Mouse (Mus musculus) frontal cortex, postnatal 25 days (tissue): ENCODE results near the gene Pik3c2b.

ENCODE experiments used
- DNase-seq, 2 experiments: peaks; one replicate each; pipeline ENCODE4 v3.0.0; 2022; ENCODE audit warnings: low spot score in 2 of 2

Gene Pik3c2b

DNA sequence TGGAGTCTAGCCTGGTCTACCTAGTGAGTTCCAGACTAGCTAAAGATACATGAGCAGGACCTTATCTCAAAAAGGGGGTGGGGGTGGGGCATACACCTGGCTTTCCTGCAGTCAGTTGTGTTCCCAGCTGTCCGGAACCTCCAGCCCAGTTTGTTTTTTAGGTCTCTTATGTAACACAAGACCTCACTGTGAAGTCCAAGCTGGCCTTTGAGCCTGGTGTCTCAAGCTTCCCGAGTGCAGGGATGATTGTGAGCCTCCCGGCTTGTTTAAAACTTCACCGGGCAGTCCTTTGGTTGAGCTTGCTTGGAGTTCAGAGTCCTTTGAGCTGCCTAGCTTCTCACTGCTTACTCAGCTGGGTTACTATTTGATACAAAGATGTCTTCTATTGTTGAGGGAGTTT is 88.6 kb downstream of the Pik3c2b start:
- no peak for DNase-seq

DNA sequence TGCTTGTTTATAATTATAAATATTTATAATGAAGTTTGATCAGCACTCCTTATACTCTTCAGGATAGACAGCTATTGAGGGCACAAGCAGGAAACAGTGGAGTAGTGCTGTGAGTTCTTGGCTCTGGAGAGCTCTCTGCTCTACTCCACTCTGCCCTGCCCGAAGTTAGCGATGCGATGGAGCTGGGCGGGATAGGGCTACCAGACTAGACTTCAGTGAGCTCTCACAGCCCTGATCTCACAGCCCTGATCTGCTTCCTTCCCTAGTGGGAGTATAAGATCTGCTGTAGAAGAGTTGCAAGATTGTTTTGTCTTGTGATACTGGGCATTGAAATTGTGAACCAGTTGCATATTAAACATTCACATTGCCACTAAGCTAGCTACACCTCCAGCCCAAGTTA is 89.4 kb downstream of the Pik3c2b start:
- DNase-seq = no peak

DNA sequence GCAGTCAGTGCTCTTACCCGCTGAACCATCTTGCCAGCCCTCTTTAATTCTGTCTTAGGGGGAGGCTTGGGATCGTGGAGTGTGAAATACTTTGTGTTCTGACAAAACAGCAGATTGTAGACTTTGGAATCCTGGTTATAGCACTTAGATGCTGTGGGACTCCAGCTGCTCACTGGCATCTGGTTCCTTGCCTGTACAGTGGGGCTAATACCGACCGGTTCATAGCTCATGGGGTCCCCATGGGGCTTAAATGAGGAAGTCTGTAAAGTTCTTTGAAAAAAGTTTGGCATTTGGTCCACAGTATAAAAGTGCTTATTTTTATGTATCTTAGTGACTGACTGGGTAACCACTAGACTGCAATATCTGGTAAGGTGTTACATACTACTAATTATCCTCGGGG is 90.3 kb downstream of the Pik3c2b start:
- DNase-seq = no peak

DNA sequence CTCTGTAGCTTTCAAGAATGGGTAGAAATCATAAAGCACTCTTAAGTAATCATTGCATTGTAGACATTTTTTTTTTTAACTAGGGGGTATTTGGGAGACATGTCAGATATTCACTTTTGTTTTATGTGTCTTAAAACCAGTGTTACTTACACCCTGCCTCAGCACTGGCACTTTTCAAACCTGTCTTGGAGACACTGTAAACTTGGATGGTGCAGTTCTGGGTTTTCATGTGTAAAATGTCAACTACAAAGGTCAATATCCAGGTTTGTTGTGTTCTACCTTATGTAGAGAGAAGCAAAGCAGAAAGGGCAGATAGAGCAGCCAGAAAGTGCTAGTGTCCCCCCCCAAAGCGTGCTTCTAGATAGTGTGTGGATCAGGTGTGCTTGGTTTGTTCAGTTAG is 92.9 kb downstream of the Pik3c2b start:
- no peak for DNase-seq

DNA sequence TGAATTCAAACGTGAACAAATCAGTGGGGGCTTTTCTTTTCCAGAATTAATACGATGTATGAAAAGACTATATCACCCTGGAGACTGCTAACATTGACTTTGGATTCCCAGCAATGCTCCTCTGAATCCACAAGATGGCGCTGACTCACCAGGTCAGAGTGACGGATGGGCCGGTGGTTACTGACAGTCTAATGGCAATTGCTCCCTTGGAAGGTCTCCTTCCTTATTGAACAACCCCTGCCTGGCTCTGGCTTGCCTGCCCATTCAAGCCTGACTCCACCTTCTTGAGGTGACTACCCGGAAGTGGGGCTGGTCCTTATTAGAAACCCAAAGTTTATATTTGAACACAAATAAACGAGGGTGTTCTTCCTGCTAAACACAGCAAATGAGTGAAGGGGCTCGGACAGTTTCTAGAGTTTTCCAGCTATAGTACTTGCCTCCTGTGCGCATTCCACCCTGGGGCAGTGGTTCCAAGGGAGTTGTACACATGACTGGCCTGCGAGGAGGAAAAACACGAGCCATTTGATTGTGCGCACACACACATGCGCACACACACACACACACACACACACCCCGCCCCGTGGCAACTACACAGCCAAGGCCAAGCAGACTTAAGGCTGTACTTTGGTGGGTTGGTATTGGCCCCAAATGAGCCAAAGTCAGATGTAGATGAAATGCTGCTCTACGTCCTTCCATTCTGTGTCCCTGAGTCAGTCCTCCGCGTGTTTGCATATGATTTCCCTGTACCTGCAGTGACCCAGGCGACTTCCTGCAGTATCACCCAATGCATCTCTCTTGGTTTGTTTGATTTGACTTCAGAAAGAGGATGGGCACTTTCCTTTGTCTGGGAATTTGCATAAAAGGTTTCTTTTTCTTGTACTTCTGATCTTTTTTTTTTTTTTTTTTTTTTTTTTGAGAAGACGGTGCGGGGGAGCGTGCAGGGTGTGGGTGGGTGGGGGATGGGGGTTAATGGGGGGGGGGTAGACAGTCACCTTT is 100.8 kb downstream of the Pik3c2b start:
- DNase-seq = no peak

DNA sequence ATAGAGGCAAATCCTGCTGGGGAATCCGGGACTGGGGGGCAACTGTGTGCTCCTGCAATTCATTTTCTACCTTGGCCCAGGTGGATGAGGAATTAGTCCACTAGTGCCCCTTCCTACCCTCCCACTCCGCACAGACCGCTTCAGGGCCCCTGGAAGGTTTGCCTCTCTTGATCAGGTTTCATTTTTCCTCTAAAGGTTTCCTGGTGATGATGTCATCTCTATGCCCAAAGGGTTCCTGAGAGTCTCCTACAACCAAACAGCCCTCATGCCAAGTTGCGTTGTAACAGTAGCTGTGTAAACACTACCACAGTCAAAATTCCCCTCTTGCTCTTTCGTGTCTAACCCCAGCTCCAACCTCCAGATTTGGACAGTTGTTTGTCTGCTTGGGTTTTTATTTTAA is 101.9 kb downstream of the Pik3c2b start:
- DNase-seq = no peak

DNA sequence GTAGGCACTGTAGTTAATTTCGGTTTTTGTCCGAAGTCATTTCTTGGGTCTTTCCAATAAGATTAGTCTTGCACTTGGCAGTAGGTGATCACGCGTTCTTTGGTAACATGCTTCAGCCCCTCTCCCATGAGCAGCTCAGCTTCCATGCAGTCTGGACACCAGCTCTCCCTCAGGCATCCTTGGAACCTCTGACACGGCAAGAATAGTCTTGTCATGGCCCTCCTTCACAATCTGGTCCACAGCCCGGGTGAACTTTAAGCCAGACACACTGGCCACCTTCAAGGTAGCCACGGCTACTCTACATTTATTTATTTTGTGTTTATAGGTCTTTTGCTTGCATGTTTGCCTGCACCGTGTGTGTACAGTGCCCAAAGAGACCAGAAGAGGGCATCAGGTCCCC is 102.7 kb downstream of the Pik3c2b start:
- no peak for DNase-seq

DNA sequence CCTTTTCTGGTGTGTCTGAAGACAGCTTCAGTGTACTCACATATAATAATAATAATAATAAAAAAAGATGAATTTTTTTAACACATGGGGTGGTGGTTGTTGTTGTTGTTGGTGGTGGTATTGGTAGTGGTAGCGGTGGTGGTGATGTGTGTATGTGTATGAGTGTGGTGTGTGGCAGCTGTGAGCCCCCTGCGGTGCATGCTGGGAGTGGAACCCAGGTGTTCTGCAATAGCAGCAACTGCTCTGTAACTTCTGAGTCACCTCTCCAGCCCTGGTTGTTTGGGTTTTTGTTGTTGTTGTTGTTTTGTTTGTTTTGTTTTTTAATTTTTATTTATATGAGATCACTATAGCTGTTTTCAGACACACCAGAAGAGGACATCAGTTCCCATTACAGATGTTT is 105.1 kb downstream of the Pik3c2b start:
- DNase-seq = no peak

DNA sequence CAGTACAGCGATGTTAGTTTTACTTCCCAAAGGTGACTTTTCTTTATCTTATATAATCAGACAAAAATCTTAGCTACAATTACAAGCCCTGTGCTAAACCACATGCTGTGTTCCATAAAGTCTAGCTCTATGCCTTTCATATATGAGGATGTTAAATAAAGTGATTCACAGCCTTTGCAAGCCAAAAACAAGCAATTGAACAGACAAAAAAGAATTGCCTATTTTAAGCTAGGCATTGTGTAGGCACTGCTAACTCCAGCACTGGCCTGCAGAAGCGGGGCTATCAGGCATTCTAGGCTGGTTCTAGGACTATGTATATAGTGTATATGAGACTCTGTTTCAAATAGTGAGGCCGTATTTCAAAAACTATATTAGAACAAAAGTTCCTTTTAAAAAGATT is 106.7 kb downstream of the Pik3c2b start:
- DNase-seq = no peak

DNA sequence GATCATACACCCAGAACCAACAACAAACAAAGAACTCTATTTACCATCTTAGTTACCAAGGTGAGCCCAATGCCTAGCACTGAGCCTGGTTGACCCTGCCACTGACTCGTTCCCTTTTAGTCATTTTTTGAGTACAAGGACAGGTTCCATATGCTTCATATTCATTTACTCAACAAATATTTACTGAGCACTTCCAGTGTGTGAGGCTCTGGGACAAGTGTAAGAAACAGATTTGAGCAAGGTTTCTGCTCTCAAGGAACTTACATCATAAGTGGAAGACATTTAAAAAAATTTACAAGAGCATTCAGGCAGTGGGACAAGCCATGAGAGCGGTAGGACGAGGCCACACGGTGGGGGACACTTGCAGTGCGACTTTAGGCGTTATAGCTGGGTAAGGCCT is 109.8 kb downstream of the Pik3c2b start:
- DNase-seq = no peak
